Mouse (Mus musculus): ENCODE results near the gene Phlpp1. TPM values are rescaled to one million over a fixed set of nuclear protein-coding genes. Genes with fewer than 3 reads are reported as not detected.

The Phlpp1 gene
- polyA plus RNA-seq, 1 experiment from 2014 or later = 1.3 TPM

- Histone ChIP-seq H3K27me3 (ENCODE audit: control insufficient read depth, insufficient read depth, low read length) (no peaks in the 10 kb centered on the region), H3K36me3 (ENCODE audit: control insufficient read depth, insufficient read depth, low read length) (no peaks in the 10 kb centered on the region), H3K9ac (ENCODE audit: low read length) (no peak overlapping the region), H3K27ac (replicated peaks) (no peak overlapping the region), H3K4me3 (ENCODE audit: low read depth, low read length) (no peak overlapping the region), H3K4me1 (replicated peaks; ENCODE audit: control insufficient read depth, insufficient read depth) (no peaks in the 10 kb centered on the region), H3K4me2 (replicated peaks; ENCODE audit: low read depth) (no peak overlapping the region), H3K9me3 (ENCODE audit: control insufficient read depth, low read length) (no peaks in the 10 kb centered on the region)
- DNase-seq (ENCODE audit: low spot score) (no peak), ATAC-seq (ENCODE audit: low FRiP score, low TSS enrichment) (no peak)
- TF ChIP-seq EP300 (optimal IDR thresholded peaks at IDR 0.05) (no peak), CTCF (IDR thresholded peaks at IDR 0.05; ENCODE audit: low read depth) (no peak)
- WGBS = 41% methylated on average over 1 of the region's 1 CpGs
These were observed 32.4 kb upstream of the Phlpp1 start for GRCm38 (mm10) chr1:106139137-106139536.

- no peak for DNase-seq (ENCODE audit: low spot score)
- Histone ChIP-seq H3K9ac (ENCODE audit: low read length) (no peak overlapping the region), H3K27me3 (ENCODE audit: control insufficient read depth, insufficient read depth, low read length) (no peaks in the 10 kb centered on the region), H3K4me3 (ENCODE audit: low read depth, low read length) (no peak overlapping the region), H3K4me2 (replicated peaks; ENCODE audit: low read depth) (no peak overlapping the region), H3K9me3 (ENCODE audit: control insufficient read depth, low read length) (no peaks in the 10 kb centered on the region), H3K36me3 (ENCODE audit: control insufficient read depth, insufficient read depth, low read length) (no peaks in the 10 kb centered on the region), H3K4me1 (replicated peaks; ENCODE audit: control insufficient read depth, insufficient read depth) (no peaks in the 10 kb centered on the region), H3K27ac (replicated peaks) (no peak overlapping the region)
- no peak for ATAC-seq (ENCODE audit: low FRiP score, low TSS enrichment)
- 73% methylated on average over 1 of the region's 1 CpGs for WGBS
- TF ChIP-seq EP300 (optimal IDR thresholded peaks at IDR 0.05) (no peak), CTCF (IDR thresholded peaks at IDR 0.05; ENCODE audit: low read depth) (no peak)
These were observed 29.5 kb upstream of the Phlpp1 start for GRCm38 (mm10) chr1:106142010-106142409.

- TF ChIP-seq EP300 (optimal IDR thresholded peaks at IDR 0.05) = no peak
- TF ChIP-seq CTCF (IDR thresholded peaks at IDR 0.05; ENCODE audit: low read depth) = no peak
- no peak overlapping the region for H3K9ac ChIP-seq (ENCODE audit: low read length)
- no peaks in the 10 kb centered on the region for H3K36me3 ChIP-seq (ENCODE audit: control insufficient read depth, insufficient read depth, low read length)
- DNase-seq (ENCODE audit: low spot score) = no peak
- H3K27ac ChIP-seq (replicated peaks) = no peak overlapping the region
- H3K4me3 ChIP-seq (ENCODE audit: low read depth, low read length) = no peak overlapping the region
- no peaks in the 10 kb centered on the region for H3K4me1 ChIP-seq (replicated peaks; ENCODE audit: control insufficient read depth, insufficient read depth)
- H3K4me2 ChIP-seq (replicated peaks; ENCODE audit: low read depth) = no peak overlapping the region
- no peaks in the 10 kb centered on the region for H3K27me3 ChIP-seq (ENCODE audit: control insufficient read depth, insufficient read depth, low read length)
- no peak for ATAC-seq (ENCODE audit: low FRiP score, low TSS enrichment)
- 93% methylated on average over 2 of the region's 2 CpGs for WGBS
- no peaks in the 10 kb centered on the region for H3K9me3 ChIP-seq (ENCODE audit: control insufficient read depth, low read length)
These were observed 27.0 kb upstream of the Phlpp1 start for GRCm38 (mm10) chr1:106144534-106144933.

GRCm38 (mm10) chr1:106145055-106145454, 26.5 kb upstream of the Phlpp1 start:
- Histone ChIP-seq H3K4me1 (replicated peaks; ENCODE audit: control insufficient read depth, insufficient read depth) (no peaks in the 10 kb centered on the region), H3K27me3 (ENCODE audit: control insufficient read depth, insufficient read depth, low read length) (no peaks in the 10 kb centered on the region), H3K27ac (replicated peaks) (no peak overlapping the region), H3K9ac (ENCODE audit: low read length) (no peak overlapping the region), H3K9me3 (ENCODE audit: control insufficient read depth, low read length) (no peaks in the 10 kb centered on the region), H3K4me2 (replicated peaks; ENCODE audit: low read depth) (no peak overlapping the region), H3K4me3 (ENCODE audit: low read depth, low read length) (no peak overlapping the region), H3K36me3 (ENCODE audit: control insufficient read depth, insufficient read depth, low read length) (no peaks in the 10 kb centered on the region)
- TF ChIP-seq EP300 (optimal IDR thresholded peaks at IDR 0.05) = no peak
- TF ChIP-seq CTCF (IDR thresholded peaks at IDR 0.05; ENCODE audit: low read depth) = no peak
- DNase-seq (ENCODE audit: low spot score) (no peak), ATAC-seq (ENCODE audit: low FRiP score, low TSS enrichment) (no peak)
- 45% methylated on average over 1 of the region's 1 CpGs for WGBS

DNA sequence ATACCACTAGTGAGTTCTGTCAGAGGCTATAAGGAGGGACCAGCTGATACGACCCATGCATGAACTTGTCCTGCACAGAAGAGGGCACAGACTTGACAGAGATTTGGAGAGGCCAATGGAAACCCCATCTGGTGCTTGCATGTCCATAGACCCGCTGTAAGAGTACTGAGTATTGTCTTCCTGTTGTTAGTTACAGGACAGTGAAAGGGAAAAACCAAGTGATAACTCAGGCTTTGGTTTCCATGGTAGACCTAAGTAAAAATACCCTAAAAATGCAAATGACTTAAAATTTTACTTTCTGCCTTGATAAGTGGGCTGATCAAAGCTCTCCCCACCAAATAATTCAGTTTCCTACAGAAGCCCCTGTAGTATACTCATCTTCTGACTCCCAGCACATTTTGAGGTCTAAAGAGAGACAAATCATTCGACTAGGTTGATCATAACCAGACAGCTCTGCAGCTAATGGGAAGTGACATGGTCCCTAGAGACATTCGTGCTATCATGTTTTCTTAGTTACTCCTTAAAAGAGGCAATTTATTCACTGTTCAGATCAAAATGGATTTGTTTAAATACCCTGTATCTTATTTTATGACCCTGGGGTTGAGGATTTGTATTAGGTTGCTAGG, 25.9 kb upstream of the Phlpp1 start:
- Histone ChIP-seq H3K27me3 (ENCODE audit: control insufficient read depth, insufficient read depth, low read length) (no peaks in the 10 kb centered on the region), H3K9me3 (ENCODE audit: control insufficient read depth, low read length) (no peaks in the 10 kb centered on the region), H3K4me2 (replicated peaks; ENCODE audit: low read depth) (no peak overlapping the region), H3K4me3 (ENCODE audit: low read depth, low read length) (no peak overlapping the region), H3K36me3 (ENCODE audit: control insufficient read depth, insufficient read depth, low read length) (no peaks in the 10 kb centered on the region), H3K4me1 (replicated peaks; ENCODE audit: control insufficient read depth, insufficient read depth) (no peaks in the 10 kb centered on the region), H3K27ac (replicated peaks) (no peak overlapping the region), H3K9ac (ENCODE audit: low read length) (no peak overlapping the region)
- TF ChIP-seq EP300 (optimal IDR thresholded peaks at IDR 0.05) (no peak), CTCF (IDR thresholded peaks at IDR 0.05; ENCODE audit: low read depth) (no peak)
- DNase-seq (ENCODE audit: low spot score) (no peak), ATAC-seq (ENCODE audit: low FRiP score, low TSS enrichment) (no peak)
- WGBS = 78% methylated on average over 4 of the region's 4 CpGs

- H3K4me2 ChIP-seq (replicated peaks; ENCODE audit: low read depth) = no peak overlapping the region
- no peaks in the 10 kb centered on the region for H3K9me3 ChIP-seq (ENCODE audit: control insufficient read depth, low read length)
- ATAC-seq (ENCODE audit: low FRiP score, low TSS enrichment) = no peak
- no peak for DNase-seq (ENCODE audit: low spot score)
- H3K4me3 ChIP-seq (ENCODE audit: low read depth, low read length) = no peak overlapping the region
- no peaks in the 10 kb centered on the region for H3K36me3 ChIP-seq (ENCODE audit: control insufficient read depth, insufficient read depth, low read length)
- 66% methylated on average over 17 of the region's 17 CpGs for WGBS
- no peaks in the 10 kb centered on the region for H3K4me1 ChIP-seq (replicated peaks; ENCODE audit: control insufficient read depth, insufficient read depth)
- H3K27ac ChIP-seq (replicated peaks) = no peak overlapping the region
- no peaks in the 10 kb centered on the region for H3K27me3 ChIP-seq (ENCODE audit: control insufficient read depth, insufficient read depth, low read length)
- TF ChIP-seq EP300 (optimal IDR thresholded peaks at IDR 0.05) = no peak
- no peak for TF ChIP-seq CTCF (IDR thresholded peaks at IDR 0.05; ENCODE audit: low read depth)
- H3K9ac ChIP-seq (ENCODE audit: low read length) = no peak overlapping the region
These were observed 22.9 kb upstream of the Phlpp1 start for GRCm38 (mm10) chr1:106148386-106149380.
